Mouse (Mus musculus) gastrocnemius, adult 18-20 months (tissue): ENCODE measurements around the gene Olfr675. TPM values are rescaled to one million over a fixed set of nuclear protein-coding genes. Genes with fewer than 3 reads are reported as not detected.
"Not testable (repeated sequence)": the region's sequence is repeated elsewhere in the genome, so short reads cannot be mapped to it uniquely, and the experiment has no call there.

Source experiments
- DNase-seq: peaks from one replicate; pipeline ENCODE4 v3.0.0; 2021; ENCODE audit warnings: low spot score
- long read RNA-seq, 2 experiments: library from polyadenylated mRNA; stranded (forward); transcript quantifications; one replicate each; pipeline ENCODE4 v2.0.0; 2021
- total RNA-seq, 2 experiments: library from RNA; stranded (reverse); gene quantifications; 2 replicates each; pipeline ENCODE4 v1.2.3; 2021

Gene Olfr675
- not detected for total RNA-seq
- long read RNA-seq, experiment 1: 0 reads
- long read RNA-seq, experiment 2: 0 reads

DNA sequence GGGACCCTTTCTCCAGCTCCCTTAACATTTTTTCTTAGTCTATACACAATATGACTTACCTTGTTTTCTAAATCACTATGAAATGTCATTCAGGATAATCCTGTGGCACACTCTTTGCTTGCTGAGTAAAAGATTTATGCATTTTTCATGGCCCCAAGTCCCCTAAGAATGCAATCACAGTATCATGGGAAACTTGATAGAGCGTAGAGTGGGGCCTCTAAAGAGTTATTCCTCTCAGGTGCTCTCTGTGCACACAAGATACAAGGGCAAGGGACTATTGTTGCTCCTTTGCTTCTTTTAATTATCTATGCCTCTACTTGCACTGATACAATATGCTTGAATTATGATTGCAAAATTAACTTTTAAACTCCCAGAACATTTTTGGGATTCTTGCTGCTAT lies at the start of gene Olfr675:
Gene Olfr675 (minus strand): TSS at position 101 of the 400 bp plus-strand sequence.
- no peak for DNase-seq

DNA sequence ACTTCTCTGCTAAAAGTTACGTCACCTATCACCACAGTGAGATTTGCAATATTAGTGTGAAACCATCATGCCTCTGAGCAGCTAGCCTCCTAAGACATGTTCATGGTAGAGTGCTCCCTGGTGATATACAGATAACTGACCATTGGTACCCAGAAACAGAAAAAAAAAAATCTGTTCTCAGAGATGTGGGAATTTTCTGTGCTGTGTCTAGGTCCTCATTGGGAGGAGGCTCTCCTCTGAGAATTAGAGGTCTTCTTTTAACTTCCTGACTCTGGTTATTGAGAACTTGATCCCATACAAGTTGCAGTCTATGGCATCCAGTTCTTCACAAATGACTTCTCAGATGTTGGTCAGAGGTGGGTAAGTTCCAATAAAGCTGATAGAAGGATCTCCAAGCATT lies 35.9 kb upstream of the Olfr675 start, which contains the start of gene Olfr678:
Gene Olfr678 (plus strand): TSS at position 301 of the 400 bp plus-strand sequence.
- no peak for DNase-seq

DNA sequence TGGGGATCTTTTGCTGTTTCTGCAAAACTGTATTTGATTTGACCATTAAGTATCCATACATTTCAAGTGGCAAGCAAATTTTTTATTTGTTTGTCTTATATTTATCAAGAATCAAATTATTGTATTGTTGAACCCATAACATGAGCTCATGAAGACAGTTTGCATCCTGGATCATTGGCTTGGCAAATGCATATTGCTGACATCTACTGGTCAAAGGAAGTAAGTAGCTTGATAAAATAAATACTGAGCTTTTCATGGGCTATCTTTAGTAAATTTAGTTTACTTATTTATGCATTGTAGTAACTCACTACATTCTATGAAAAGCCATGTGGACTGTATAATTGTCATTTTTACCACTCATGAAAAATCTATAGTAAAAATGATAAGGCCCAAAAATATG lies 30.7 kb upstream of the Olfr675 start:
- DNase-seq: no peak

DNA sequence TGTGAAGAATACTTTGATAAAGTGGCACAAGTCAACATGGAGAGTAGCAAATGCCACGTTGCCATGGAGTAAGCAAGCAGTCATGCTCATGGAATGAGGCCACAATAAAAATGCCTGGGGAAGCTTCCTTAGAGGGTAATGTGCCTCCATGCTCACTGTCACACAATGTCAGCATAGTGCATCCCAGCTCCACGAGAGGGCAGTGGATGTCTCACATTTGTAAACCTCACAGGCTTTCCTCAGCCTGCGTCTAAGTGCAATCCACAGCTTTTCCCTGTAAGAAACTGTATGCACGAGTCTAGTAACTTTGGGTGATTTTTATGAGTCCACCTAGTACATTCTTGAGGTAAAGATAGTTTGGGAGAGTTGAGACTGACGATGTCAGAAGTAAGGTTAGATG lies 5.6 kb upstream of the Olfr675 start:
- not testable (repeated sequence) for DNase-seq

DNA sequence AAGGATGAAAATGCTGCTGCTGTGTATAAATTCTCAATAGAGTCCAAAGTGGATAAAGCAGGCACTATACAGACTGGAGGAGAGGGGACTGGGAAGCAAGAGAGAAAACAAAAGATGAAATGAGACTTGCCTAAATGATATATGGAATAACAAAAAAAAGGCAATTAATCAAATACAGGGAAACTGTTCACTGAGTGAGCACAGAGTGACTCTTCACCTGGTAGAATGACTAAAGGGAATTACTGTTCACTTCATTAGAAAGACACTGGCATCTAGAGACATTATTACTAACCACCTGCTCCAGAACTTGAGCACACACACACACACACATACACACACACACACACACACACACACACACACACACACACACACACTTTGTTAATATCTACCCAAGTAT lies 4.1 kb upstream of the Olfr675 start, which contains the start of gene Olfr676:
Gene Olfr676 (plus strand): TSS at position 301 of the 400 bp plus-strand sequence.
- no peak for DNase-seq

DNA sequence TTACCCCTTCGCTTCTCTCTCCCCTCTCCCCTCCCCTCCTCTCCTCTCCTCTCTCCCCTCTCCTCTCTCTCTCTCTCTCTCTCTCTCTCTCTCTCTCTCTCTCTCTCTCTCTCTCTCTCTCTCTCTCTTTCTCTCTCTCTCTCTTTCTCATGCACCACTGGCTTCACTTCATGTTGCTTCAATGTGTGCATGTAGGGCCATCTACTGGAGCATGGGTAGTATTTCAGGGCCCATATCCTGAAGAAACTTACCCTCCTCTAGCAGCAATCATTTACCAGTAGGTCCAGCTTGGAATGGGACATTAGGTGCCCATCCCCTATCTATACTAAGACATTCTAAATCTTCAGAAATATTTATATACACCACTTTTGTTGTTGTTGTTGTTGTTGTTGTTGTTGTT lies 5.7 kb downstream of the Olfr675 start:
- no peak for DNase-seq

DNA sequence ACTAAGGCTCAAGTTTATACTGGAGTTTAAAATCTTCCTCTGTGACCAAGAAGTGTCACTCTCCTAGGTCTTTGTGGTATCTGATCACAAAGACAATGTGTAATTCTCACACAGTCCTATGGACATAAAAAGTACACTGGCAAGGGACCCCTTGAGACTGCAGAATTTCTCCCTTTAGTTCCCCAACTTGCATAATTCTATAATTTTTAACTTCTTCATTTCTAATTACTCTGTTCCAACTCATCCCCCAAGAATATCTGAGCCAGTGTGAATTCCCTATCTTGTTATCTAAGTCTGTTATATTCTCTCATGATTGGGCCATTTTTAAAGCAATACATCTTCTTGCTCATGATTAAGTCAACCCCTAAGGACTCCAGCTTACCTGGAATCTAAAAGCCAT lies 26.3 kb downstream of the Olfr675 start, which contains the start of gene Olfr672:
Gene Olfr672 (minus strand): TSS at position 101 of the 400 bp plus-strand sequence.
- DNase-seq: no peak

DNA sequence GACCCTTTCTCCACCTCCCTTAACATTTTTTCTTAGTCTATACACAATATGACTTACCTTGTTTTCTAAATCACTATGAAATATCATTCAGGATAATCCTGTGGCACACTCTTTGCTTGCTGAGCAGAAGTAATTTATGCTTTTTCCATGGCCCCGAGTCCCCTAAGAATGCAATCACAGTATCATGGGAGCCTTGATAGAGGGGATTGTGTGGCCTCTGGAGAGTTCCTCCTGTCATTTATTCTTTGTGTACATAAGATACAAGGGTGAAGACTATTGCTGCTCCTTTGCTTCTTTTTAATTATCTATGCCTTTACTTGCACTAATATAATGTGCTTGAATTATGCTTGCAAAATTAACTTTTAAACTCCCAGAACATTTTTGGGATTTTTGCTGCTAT lies 49.2 kb downstream of the Olfr675 start, which contains the start of gene Olfr671:
Gene Olfr671 (minus strand): TSS at position 101 of the 400 bp plus-strand sequence.
- DNase-seq: no peak

DNA sequence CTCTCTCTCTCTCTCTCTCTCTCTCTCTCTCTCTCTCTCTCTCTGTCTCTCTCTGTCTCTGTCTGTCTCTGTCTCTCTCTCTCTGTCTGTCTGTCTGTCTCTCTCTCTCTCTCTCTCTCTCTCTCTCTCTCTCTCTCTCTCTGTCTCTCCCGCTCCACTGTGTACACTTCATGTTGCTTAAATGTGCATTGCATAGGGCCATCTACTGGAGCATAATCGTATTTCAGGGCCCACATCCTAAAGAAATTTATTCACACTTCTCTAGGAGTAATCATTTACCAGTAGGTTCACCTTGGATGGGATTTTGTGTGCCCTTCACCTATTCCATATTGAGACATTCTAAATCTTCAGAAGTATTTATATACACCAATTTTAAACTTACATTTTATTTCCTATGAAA lies 55.8 kb downstream of the Olfr675 start:
- DNase-seq: not testable (repeated sequence)

Other genes with a start within 250 kb of the Olfr675 start
- not detected for gene Usp17lb, start 185.9 kb downstream of the Olfr675 start, total RNA-seq
- gene Usp17la, start 171.5 kb downstream of the Olfr675 start, total RNA-seq: not detected
- gene Olfr665, start 150.4 kb downstream of the Olfr675 start, total RNA-seq: not detected
- gene Olfr666, start 132.5 kb downstream of the Olfr675 start, total RNA-seq: not detected
- gene Olfr667, start 107.0 kb downstream of the Olfr675 start, total RNA-seq: not detected
- not detected for gene Olfr668, start 100.4 kb downstream of the Olfr675 start, total RNA-seq
- gene Olfr669, start 94.2 kb downstream of the Olfr675 start, total RNA-seq: not detected
- not detected for gene Olfr670, start 65.8 kb downstream of the Olfr675 start, total RNA-seq
- not detected for gene Olfr671, start 49.3 kb downstream of the Olfr675 start, total RNA-seq
- not detected for gene Olfr672, start 26.4 kb downstream of the Olfr675 start, total RNA-seq
- not detected for gene Olfr676, start 4.2 kb upstream of the Olfr675 start, total RNA-seq
- gene Olfr677, start 22.9 kb upstream of the Olfr675 start, total RNA-seq: not detected
- not detected for gene Olfr678, start 36.0 kb upstream of the Olfr675 start, total RNA-seq
- not detected for gene Olfr679, start 52.7 kb upstream of the Olfr675 start, total RNA-seq
- gene Olfr680-ps1, start 64.4 kb upstream of the Olfr675 start, total RNA-seq: not detected
- not detected for gene Olfr681, start 88.4 kb upstream of the Olfr675 start, total RNA-seq
- gene Olfr683, start 118.6 kb upstream of the Olfr675 start, total RNA-seq: not detected
- gene Olfr684, start 135.2 kb upstream of the Olfr675 start, total RNA-seq: not detected
- gene Olfr685, start 157.6 kb upstream of the Olfr675 start, total RNA-seq: not detected
- gene Olfr686, start 179.0 kb upstream of the Olfr675 start, total RNA-seq: not detected